Mouse (Mus musculus): Measurements from ENCODE around the gene Uba2. TPM values are rescaled to one million over a fixed set of nuclear protein-coding genes. Genes with fewer than 3 reads are reported as not detected.

Gene Uba2
- polyA plus RNA-seq (2015; fragmentation: Illumina TruSeq; extraction: RNeasy Lipid Tissue Mini Kit (QIAGEN cat#74804); ENCODE audit: insufficient read depth, low read depth, low replicate concordance), result 17.6 TPM

DNA sequence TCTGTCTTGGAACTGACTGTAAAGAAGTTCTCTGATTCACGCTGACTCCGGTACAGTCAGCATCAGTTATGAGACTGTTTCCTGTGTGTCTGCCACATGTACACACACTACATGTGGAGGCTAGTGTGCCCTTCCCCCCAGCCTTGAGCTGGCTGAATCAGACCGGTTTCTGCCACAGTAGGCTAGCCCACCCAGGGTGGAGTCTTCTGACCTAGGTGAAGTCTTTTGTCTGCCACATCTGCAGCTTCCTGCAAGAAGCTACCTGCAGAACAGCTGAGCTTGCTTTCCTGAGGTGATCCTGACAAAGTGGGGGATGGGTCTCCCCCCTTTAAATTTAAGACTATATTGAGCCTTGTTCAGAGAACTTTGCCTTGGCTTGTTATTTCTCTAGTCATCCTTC lies at the start of gene Uba2:
TSS of gene Uba2 (minus strand) at position 146 of the 400 bp plus-strand sequence.

DNA sequence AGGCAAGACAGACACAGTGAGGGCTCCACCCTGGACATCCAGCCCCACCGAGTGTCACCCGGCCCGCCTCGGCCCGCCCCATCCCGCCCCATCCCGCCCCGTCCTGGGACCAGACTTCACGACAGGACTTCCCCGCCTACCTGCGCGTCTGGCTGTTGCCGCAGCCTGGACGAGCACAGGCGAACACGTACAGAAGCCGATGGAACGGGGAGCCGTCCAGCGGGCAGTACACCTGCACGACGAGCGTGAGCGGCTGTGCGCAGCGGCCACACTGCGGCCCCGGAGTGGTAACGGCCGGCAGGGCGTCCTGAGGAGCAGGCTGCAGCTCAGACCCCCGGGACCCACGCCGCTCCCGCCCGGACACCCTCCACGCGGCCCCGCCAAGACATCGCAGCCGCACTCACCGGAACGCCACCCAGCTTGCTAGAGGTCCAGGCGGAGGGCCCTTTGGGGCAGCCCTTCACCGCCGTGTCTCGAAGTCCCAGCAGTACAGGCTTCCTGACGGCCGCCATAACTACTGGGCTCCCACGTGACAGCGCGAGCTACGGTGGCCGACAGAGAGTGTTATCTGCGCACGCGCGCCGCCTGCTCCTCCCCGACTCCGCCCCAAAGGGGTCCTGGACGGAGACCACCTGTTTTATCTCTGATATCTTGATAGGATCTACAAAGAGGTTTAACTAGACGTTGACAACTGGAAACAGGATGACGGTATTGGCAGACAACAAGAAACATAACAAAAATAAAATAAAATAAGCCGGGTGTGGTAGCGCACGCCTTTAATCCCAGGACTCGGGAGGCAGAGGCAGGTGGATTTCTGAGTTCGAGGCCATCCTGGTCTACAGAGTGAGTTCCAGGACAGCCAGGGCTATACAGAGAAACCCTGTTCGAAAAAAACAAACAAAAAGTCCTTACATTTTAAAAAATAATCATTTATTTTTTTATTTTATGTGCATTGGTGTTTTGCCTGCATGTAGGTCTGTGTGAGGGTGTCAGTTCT lies 27.0 kb upstream of the Uba2 start, which contains the start of gene Pdcd2l:
TSS of gene Pdcd2l (minus strand) at position 530 of the 997 bp plus-strand sequence.

GRCm38 (mm10) chr7:34133117-34133762 lies 36.2 kb downstream of the Uba2 start, which contains the start of gene Wtip:
Gene Wtip, minus strand, starts transcription at chr7:34133268.

DNA sequence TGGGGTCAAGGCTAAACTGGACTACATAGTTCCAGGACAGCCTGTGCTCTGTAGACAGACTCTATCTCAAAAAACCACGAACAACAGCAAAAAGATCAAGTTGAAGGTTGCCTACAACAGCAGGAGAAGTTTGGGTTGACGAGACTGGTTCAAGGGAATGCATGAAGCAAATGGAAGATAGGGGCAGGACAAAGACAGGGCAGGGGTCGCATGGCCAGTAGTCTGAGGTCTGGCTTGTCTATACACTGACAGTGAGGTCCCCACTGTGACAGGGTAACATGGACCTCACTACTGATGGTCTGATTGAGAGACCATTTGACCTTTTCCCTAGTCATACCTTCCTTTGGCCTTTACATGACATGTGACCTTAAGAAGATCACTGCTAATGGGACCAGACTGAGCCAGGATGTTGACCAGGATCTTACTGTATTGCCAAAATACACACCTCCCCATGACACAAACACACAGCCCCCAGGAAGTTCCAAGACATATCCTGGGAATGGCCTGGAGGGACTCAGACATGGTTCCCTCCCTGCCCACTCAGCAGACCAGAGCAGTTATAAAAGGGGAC lies 74.4 kb downstream of the Uba2 start, which contains the start of gene Scgb1b30:
TSS of gene Scgb1b30 (plus strand) at position 521 of the 571 bp plus-strand sequence.

Other genes starting within 250 kb of the Uba2 start
- not detected for gene Scgb2b26, start 224.6 kb downstream of the Uba2 start, polyA plus RNA-seq (2015; fragmentation: Illumina TruSeq; extraction: RNeasy Lipid Tissue Mini Kit (QIAGEN cat#74804); ENCODE audit: insufficient read depth, low read depth, low replicate concordance)
- gene Scgb2b27, start 155.7 kb downstream of the Uba2 start, polyA plus RNA-seq (2015; fragmentation: Illumina TruSeq; extraction: RNeasy Lipid Tissue Mini Kit (QIAGEN cat#74804); ENCODE audit: insufficient read depth, low read depth, low replicate concordance), result not detected
- not detected for gene Scgb1b27, start 148.1 kb downstream of the Uba2 start, polyA plus RNA-seq (2015; fragmentation: Illumina TruSeq; extraction: RNeasy Lipid Tissue Mini Kit (QIAGEN cat#74804); ENCODE audit: insufficient read depth, low read depth, low replicate concordance)
- not detected for gene Scgb1b30, start 74.2 kb downstream of the Uba2 start, polyA plus RNA-seq (2015; fragmentation: Illumina TruSeq; extraction: RNeasy Lipid Tissue Mini Kit (QIAGEN cat#74804); ENCODE audit: insufficient read depth, low read depth, low replicate concordance)
- 8.1 TPM for gene Wtip, start 36.3 kb downstream of the Uba2 start, polyA plus RNA-seq (2015; fragmentation: Illumina TruSeq; extraction: RNeasy Lipid Tissue Mini Kit (QIAGEN cat#74804); ENCODE audit: insufficient read depth, low read depth, low replicate concordance)
- 6.3 TPM for gene Pdcd2l, start 27.1 kb upstream of the Uba2 start, polyA plus RNA-seq (2015; fragmentation: Illumina TruSeq; extraction: RNeasy Lipid Tissue Mini Kit (QIAGEN cat#74804); ENCODE audit: insufficient read depth, low read depth, low replicate concordance)
- 79.6 TPM for gene Gpi1, start 60.7 kb upstream of the Uba2 start, polyA plus RNA-seq (2015; fragmentation: Illumina TruSeq; extraction: RNeasy Lipid Tissue Mini Kit (QIAGEN cat#74804); ENCODE audit: insufficient read depth, low read depth, low replicate concordance)
- gene Gm6096, start 81.4 kb upstream of the Uba2 start, polyA plus RNA-seq (2015; fragmentation: Illumina TruSeq; extraction: RNeasy Lipid Tissue Mini Kit (QIAGEN cat#74804); ENCODE audit: insufficient read depth, low read depth, low replicate concordance), result not detected
- gene 4931406P16Rik, start 144.0 kb upstream of the Uba2 start, polyA plus RNA-seq (2015; fragmentation: Illumina TruSeq; extraction: RNeasy Lipid Tissue Mini Kit (QIAGEN cat#74804); ENCODE audit: insufficient read depth, low read depth, low replicate concordance), result 14.1 TPM
- gene Lsm14a, start 223.7 kb upstream of the Uba2 start, polyA plus RNA-seq (2015; fragmentation: Illumina TruSeq; extraction: RNeasy Lipid Tissue Mini Kit (QIAGEN cat#74804); ENCODE audit: insufficient read depth, low read depth, low replicate concordance), result 19.3 TPM